Mouse (Mus musculus): ENCODE results near the gene Sort1. TPM values are rescaled to one million over a fixed set of nuclear protein-coding genes. Genes with fewer than 3 reads are reported as not detected.

Gene Sort1
- polyA plus RNA-seq, 1 experiment from 2014 or later: 13.5 TPM

- DNase-seq (ENCODE audit: low spot score): no peak
- Histone ChIP-seq H3K36me3 (ENCODE audit: control insufficient read depth, insufficient read depth, low read length) (peaks cover 7% of the 10 kb centered on the region), H3K4me2 (ENCODE audit: low read length) (peak overlapping the region; percentile 37), H3K4me1 (replicated peaks; ENCODE audit: control insufficient read depth, insufficient read depth, low read length) (peaks cover 20% of the 10 kb centered on the region), H3K27ac (ENCODE audit: low read depth) (peak overlapping the region; percentile 27; the same call in 1 of the 2 replicates), H3K27me3 (replicated peaks; ENCODE audit: control insufficient read depth, insufficient read depth, low read length) (no peaks in the 10 kb centered on the region), H3K9ac (ENCODE audit: low read length) (no peak overlapping the region), H3K4me3 (ENCODE audit: low read depth, low read length) (no peak overlapping the region), H3K9me3 (ENCODE audit: control insufficient read depth, low read length) (no peaks in the 10 kb centered on the region)
- 49% methylated on average over 15 of the region's 15 CpGs for WGBS
- ATAC-seq (replicated peaks; ENCODE audit: low FRiP score, low TSS enrichment, low read depth): no peak
Measured at GRCm38 (mm10) chr3:108392793-108393192, 108.9 kb downstream of the Sort1 start.

- Histone ChIP-seq H3K27ac (ENCODE audit: low read depth) (no peak overlapping the region), H3K27me3 (replicated peaks; ENCODE audit: control insufficient read depth, insufficient read depth, low read length) (no peaks in the 10 kb centered on the region), H3K9me3 (ENCODE audit: control insufficient read depth, low read length) (no peaks in the 10 kb centered on the region), H3K4me1 (replicated peaks; ENCODE audit: control insufficient read depth, insufficient read depth, low read length) (no peaks in the 10 kb centered on the region), H3K4me3 (ENCODE audit: low read depth, low read length) (no peak overlapping the region), H3K9ac (ENCODE audit: low read length) (no peak overlapping the region), H3K4me2 (ENCODE audit: low read length) (no peak overlapping the region), H3K36me3 (ENCODE audit: control insufficient read depth, insufficient read depth, low read length) (peaks cover 6% of the 10 kb centered on the region)
- WGBS: 89% methylated on average over 9 of the region's 9 CpGs
- no peak for ATAC-seq (replicated peaks; ENCODE audit: low FRiP score, low TSS enrichment, low read depth)
- no peak for DNase-seq (ENCODE audit: low spot score)
Measured at GRCm38 (mm10) chr3:108398281-108398680, 114.4 kb downstream of the Sort1 start.

- no peak overlapping the region for H3K4me2 ChIP-seq (ENCODE audit: low read length)
- H3K27ac ChIP-seq (ENCODE audit: low read depth): no peak overlapping the region
- ATAC-seq (replicated peaks; ENCODE audit: low FRiP score, low TSS enrichment, low read depth) (no peak), DNase-seq (ENCODE audit: low spot score) (no peak)
- peaks cover 6% of the 10 kb centered on the region for H3K36me3 ChIP-seq (ENCODE audit: control insufficient read depth, insufficient read depth, low read length)
- no peaks in the 10 kb centered on the region for H3K27me3 ChIP-seq (replicated peaks; ENCODE audit: control insufficient read depth, insufficient read depth, low read length)
- no peaks in the 10 kb centered on the region for H3K4me1 ChIP-seq (replicated peaks; ENCODE audit: control insufficient read depth, insufficient read depth, low read length)
- WGBS: 83% methylated on average over 5 of the region's 5 CpGs
- H3K4me3 ChIP-seq (ENCODE audit: low read depth, low read length): no peak overlapping the region
- no peaks in the 10 kb centered on the region for H3K9me3 ChIP-seq (ENCODE audit: control insufficient read depth, low read length)
- H3K9ac ChIP-seq (ENCODE audit: low read length): no peak overlapping the region
Measured at GRCm38 (mm10) chr3:108400442-108400841, 116.6 kb downstream of the Sort1 start.

- H3K4me1 ChIP-seq (replicated peaks; ENCODE audit: control insufficient read depth, insufficient read depth, low read length): no peaks in the 10 kb centered on the region
- H3K36me3 ChIP-seq (ENCODE audit: control insufficient read depth, insufficient read depth, low read length): peaks cover 11% of the 10 kb centered on the region; the same call in 1 of the 2 replicates
- H3K27ac ChIP-seq (ENCODE audit: low read depth): no peak overlapping the region
- H3K9ac ChIP-seq (ENCODE audit: low read length): no peak overlapping the region
- 36% methylated on average over 22 of the region's 22 CpGs for WGBS
- DNase-seq (ENCODE audit: low spot score): peak; percentile 89
- ATAC-seq (replicated peaks; ENCODE audit: low FRiP score, low TSS enrichment, low read depth): peak; percentile 88
- H3K4me2 ChIP-seq (ENCODE audit: low read length): peak overlapping the region; percentile 38
- H3K4me3 ChIP-seq (ENCODE audit: low read depth, low read length): no peak overlapping the region
- no peaks in the 10 kb centered on the region for H3K27me3 ChIP-seq (replicated peaks; ENCODE audit: control insufficient read depth, insufficient read depth, low read length)
- H3K9me3 ChIP-seq (ENCODE audit: control insufficient read depth, low read length): no peaks in the 10 kb centered on the region
Measured at GRCm38 (mm10) chr3:108401692-108402527, 118.0 kb downstream of the Sort1 start.

- DNase-seq (ENCODE audit: low spot score) (no peak), ATAC-seq (replicated peaks; ENCODE audit: low FRiP score, low TSS enrichment, low read depth) (no peak)
- Histone ChIP-seq H3K9me3 (ENCODE audit: control insufficient read depth, low read length) (no peaks in the 10 kb centered on the region), H3K27ac (ENCODE audit: low read depth) (no peak overlapping the region), H3K4me3 (ENCODE audit: low read depth, low read length) (no peak overlapping the region), H3K4me1 (replicated peaks; ENCODE audit: control insufficient read depth, insufficient read depth, low read length) (no peaks in the 10 kb centered on the region), H3K27me3 (replicated peaks; ENCODE audit: control insufficient read depth, insufficient read depth, low read length) (no peaks in the 10 kb centered on the region), H3K9ac (ENCODE audit: low read length) (no peak overlapping the region), H3K36me3 (ENCODE audit: control insufficient read depth, insufficient read depth, low read length) (peaks cover 10% of the 10 kb centered on the region; the same call in 1 of the 2 replicates), H3K4me2 (ENCODE audit: low read length) (no peak overlapping the region)
- WGBS: 92% methylated on average over 15 of the region's 15 CpGs
Measured at GRCm38 (mm10) chr3:108402528-108402920, 118.6 kb downstream of the Sort1 start.

GRCm38 (mm10) chr3:108405536-108406305, 121.8 kb downstream of the Sort1 start:
- no peak for ATAC-seq (replicated peaks; ENCODE audit: low FRiP score, low TSS enrichment, low read depth)
- 55% methylated on average over 13 of the region's 14 CpGs for WGBS
- H3K36me3 ChIP-seq (ENCODE audit: control insufficient read depth, insufficient read depth, low read length): 0 out of 2 replicates have a peak, but pooled peaks cover 5% of the 10 kb centered on the region

GRCm38 (mm10) chr3:108406306-108406885, 122.5 kb downstream of the Sort1 start:
- no peak for DNase-seq (ENCODE audit: low spot score)
- 0 out of 2 replicates have a peak, but pooled peaks cover 5% of the 10 kb centered on the region for H3K36me3 ChIP-seq (ENCODE audit: control insufficient read depth, insufficient read depth, low read length)
- no peak for ATAC-seq (replicated peaks; ENCODE audit: low FRiP score, low TSS enrichment, low read depth)
- H3K4me3 ChIP-seq (ENCODE audit: low read depth, low read length): no peak overlapping the region
- no peaks in the 10 kb centered on the region for H3K9me3 ChIP-seq (ENCODE audit: control insufficient read depth, low read length)
- H3K27ac ChIP-seq (ENCODE audit: low read depth): no peak overlapping the region
- H3K9ac ChIP-seq (ENCODE audit: low read length): no peak overlapping the region
- 89% methylated on average over 24 of the region's 24 CpGs for WGBS
- no peaks in the 10 kb centered on the region for H3K27me3 ChIP-seq (replicated peaks; ENCODE audit: control insufficient read depth, insufficient read depth, low read length)
- no peak overlapping the region for H3K4me2 ChIP-seq (ENCODE audit: low read length)
- 0 out of 2 replicates have a peak, but pooled peaks cover 6% of the 10 kb centered on the region for H3K4me1 ChIP-seq (replicated peaks; ENCODE audit: control insufficient read depth, insufficient read depth, low read length)

More at GRCm38 (mm10) chr3:108405536-108406305, 121.8 kb downstream of the Sort1 start:
- Histone ChIP-seq H3K27ac (ENCODE audit: low read depth) (no peak overlapping the region), H3K9ac (ENCODE audit: low read length) (no peak overlapping the region), H3K9me3 (ENCODE audit: control insufficient read depth, low read length) (no peaks in the 10 kb centered on the region), H3K4me1 (replicated peaks; ENCODE audit: control insufficient read depth, insufficient read depth, low read length) (0 out of 2 replicates have a peak, but pooled peaks cover 4% of the 10 kb centered on the region), H3K27me3 (replicated peaks; ENCODE audit: control insufficient read depth, insufficient read depth, low read length) (no peaks in the 10 kb centered on the region), H3K4me2 (ENCODE audit: low read length) (no peak overlapping the region), H3K4me3 (ENCODE audit: low read depth, low read length) (no peak overlapping the region)
- DNase-seq (ENCODE audit: low spot score): no peak

GRCm38 (mm10) chr3:108408517-108409008, 124.7 kb downstream of the Sort1 start:
- DNase-seq (ENCODE audit: low spot score) (no peak), ATAC-seq (replicated peaks; ENCODE audit: low FRiP score, low TSS enrichment, low read depth) (no peak)
- Histone ChIP-seq H3K4me3 (ENCODE audit: low read depth, low read length) (no peak overlapping the region), H3K27ac (ENCODE audit: low read depth) (no peak overlapping the region), H3K9me3 (ENCODE audit: control insufficient read depth, low read length) (peaks cover 6% of the 10 kb centered on the region; the same call in 1 of the 2 replicates), H3K9ac (ENCODE audit: low read length) (no peak overlapping the region), H3K27me3 (replicated peaks; ENCODE audit: control insufficient read depth, insufficient read depth, low read length) (no peaks in the 10 kb centered on the region), H3K4me1 (replicated peaks; ENCODE audit: control insufficient read depth, insufficient read depth, low read length) (0 out of 2 replicates have a peak, but pooled peaks cover 6% of the 10 kb centered on the region), H3K36me3 (ENCODE audit: control insufficient read depth, insufficient read depth, low read length) (0 out of 2 replicates have a peak, but pooled peaks cover 18% of the 10 kb centered on the region), H3K4me2 (ENCODE audit: low read length) (no peak overlapping the region)
- 85% methylated on average over 8 of the region's 8 CpGs for WGBS
